Mouse (Mus musculus) testis, adult 2 months (tissue): Measurements from ENCODE around the gene Cryzl2.

ENCODE experiments used
- CTCF ChIP-seq: fragments of 200-500 bp; IDR thresholded peaks from 2 replicates; pipeline ENCODE4 v1.5.1; 2012; ENCODE audit warnings: low read depth, mild to moderate bottlenecking, inconsistent platforms, low read length, moderate library complexity; ENCODE audit not compliant: control insufficient read depth, insufficient read depth, insufficient replicate concordance
- POLR2A ChIP-seq: fragments of 200-500 bp; IDR thresholded peaks from 2 replicates; pipeline ENCODE4 v1.6.1; 2012; ENCODE audit warnings: low read depth, mild to moderate bottlenecking, inconsistent platforms, low read length, moderate library complexity; ENCODE audit not compliant: control insufficient read depth

DNA sequence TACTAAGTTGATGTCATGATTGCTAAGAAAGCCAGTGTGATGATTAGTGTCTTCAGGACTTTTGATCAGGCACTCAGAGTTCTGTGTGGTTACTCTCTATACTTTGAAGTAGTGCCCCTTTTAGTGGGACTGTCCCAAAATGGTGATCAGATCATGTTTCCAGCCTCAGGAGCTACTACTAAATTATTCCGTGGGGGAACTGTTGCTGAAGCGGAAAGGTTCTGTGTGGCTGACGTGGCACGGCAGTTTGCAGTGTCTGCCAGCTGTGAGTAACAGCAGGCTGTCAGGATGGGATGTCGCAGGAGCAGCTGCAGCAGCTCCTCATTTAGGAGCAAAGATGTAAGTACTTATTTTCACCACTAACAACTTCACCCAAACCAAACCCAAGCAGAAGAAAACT is 48.1 kb downstream of the Cryzl2 start, which contains the start of gene Sec16b:
- TF ChIP-seq POLR2A = no peak
- TF ChIP-seq CTCF = no peak
